Mouse (Mus musculus): ENCODE results near the gene Rasgef1b.
A peak's percentile ranks its signal among the peaks of the same experiment; 100 is the strongest.

Gene Rasgef1b

GRCm38 (mm10) chr5:99451416-99451815, 277.4 kb downstream of the Rasgef1b start:
- no peak for DNase-seq (ENCODE audit: low spot score in 2 of 2)

DNA sequence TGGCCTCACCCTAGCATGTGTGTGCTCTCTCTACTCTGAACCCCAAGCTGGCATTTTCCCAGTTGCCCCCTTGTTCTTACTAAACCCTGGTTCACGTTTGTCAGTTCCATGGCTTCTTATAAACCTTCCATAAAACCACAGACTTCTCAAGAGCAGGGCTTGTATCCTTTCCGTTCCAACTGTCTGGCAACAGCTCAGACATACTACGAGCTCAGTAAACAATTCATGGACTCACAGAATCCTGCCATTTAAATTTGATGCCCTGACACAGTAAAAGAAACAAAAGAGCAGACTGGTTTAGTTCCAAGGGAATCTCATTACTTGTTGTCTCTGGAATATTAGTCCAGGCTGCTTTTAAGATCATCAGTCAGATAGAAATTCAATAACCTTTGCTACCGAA, 277.9 kb downstream of the Rasgef1b start:
- DNase-seq (ENCODE audit: low spot score in 2 of 2), result no peak

- DNase-seq (ENCODE audit: low spot score in 2 of 2), result no peak
Observed at GRCm38 (mm10) chr5:99450463-99450862, 278.4 kb downstream of the Rasgef1b start.

GRCm38 (mm10) chr5:99447481-99447880, 281.4 kb downstream of the Rasgef1b start:
- DNase-seq (ENCODE audit: low spot score in 2 of 2), result no peak

- no peak for DNase-seq (ENCODE audit: low spot score in 2 of 2)
Observed at GRCm38 (mm10) chr5:99445242-99445641, 283.6 kb downstream of the Rasgef1b start.

GRCm38 (mm10) chr5:99444777-99445176, 284.1 kb downstream of the Rasgef1b start:
- no peak for DNase-seq (ENCODE audit: low spot score in 2 of 2)

DNA sequence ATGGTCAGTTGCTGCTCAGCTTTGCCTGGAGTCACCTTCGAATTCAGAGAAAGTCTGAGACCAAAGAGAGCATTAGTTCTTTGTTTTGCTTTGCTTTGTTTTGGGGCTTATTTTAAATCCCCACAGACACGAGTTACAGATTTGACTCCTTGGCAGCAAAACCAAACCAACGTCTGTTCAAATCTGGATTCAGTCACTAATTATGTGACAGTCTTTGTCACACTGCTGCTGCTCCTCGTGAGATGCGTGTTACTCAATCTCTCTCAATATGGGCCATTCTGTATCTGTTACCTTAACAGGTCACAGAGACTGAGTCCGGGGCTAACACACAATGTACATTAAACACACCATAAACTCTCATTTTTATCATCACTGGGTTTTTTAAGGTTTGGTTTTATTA, 288.8 kb downstream of the Rasgef1b start:
- no peak for DNase-seq (ENCODE audit: low spot score in 2 of 2)

DNA sequence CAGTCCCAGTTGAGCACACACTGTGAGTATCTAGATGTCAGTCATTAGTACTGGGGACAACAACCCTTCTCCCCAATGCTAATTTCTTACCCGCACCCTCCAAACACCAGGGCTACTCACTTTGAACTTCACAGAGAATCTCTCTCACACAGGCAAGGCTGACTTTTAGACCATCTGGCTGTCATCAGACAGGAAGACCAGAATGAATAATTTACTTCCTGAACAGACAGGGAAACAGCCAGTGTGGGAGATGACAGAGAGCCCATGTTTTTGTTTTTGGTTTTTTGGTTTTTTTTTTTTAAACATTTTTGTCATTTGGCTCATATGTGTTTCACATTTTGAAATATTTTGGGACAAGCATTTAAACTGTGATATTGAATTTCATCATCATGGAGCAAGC, 290.3 kb downstream of the Rasgef1b start:
- no peak for DNase-seq (ENCODE audit: low spot score in 2 of 2)

GRCm38 (mm10) chr5:99434226-99434625, 294.6 kb downstream of the Rasgef1b start:
- no peak for DNase-seq (ENCODE audit: low spot score in 2 of 2)

GRCm38 (mm10) chr5:99432471-99432870, 296.4 kb downstream of the Rasgef1b start:
- no peak for DNase-seq (ENCODE audit: low spot score in 2 of 2)

GRCm38 (mm10) chr5:99429273-99429672, 299.6 kb downstream of the Rasgef1b start:
- DNase-seq (ENCODE audit: low spot score in 2 of 2), result no peak

GRCm38 (mm10) chr5:99428648-99429047, 300.2 kb downstream of the Rasgef1b start:
- DNase-seq (ENCODE audit: low spot score in 2 of 2), result no peak

DNA sequence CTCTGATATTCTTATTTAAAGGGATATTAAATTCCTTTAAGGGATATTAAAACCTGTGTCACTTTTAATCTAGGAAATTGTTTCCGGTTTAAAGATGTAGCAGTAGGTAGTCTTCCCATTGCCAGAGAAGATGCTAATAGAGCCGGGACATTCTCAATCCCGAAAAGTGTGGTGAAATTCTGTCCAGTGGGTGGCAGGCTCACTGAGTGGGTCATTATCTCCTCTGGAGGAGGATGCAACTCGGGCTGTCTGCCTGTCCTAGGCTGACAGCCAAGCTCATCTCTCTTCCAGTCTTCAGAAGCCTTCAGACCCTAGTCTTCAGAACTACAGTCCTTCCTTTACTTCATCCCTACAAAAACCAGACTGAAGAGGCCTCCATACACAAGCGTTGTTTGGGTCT, 305.6 kb downstream of the Rasgef1b start:
- DNase-seq (ENCODE audit: low spot score in 2 of 2), result no peak

- DNase-seq (ENCODE audit: low spot score in 2 of 2), result no peak
Observed at GRCm38 (mm10) chr5:99422856-99423255, 306.0 kb downstream of the Rasgef1b start.

DNA sequence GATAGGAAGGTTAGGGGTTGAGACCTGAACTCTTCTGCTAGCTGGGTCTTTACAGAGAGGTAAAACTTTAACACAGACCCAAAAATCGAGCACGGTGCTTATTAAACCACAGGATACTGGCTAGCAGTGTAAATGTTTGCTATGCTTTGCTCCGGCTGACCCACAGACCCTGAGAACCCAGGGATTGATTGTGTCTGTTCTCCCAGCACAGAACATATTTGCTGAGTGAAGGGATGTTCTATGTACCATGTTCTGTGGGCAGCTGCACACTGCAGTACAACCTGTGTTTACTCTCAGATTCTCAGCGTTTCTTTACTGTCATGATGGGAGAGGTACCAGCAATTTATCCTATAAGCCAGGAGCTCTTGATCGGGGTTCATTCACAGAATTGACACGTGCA, 306.8 kb downstream of the Rasgef1b start:
- DNase-seq (ENCODE audit: low spot score in 2 of 2), result no peak

GRCm38 (mm10) chr5:99419872-99420271, 309.0 kb downstream of the Rasgef1b start:
- DNase-seq (ENCODE audit: low spot score in 2 of 2), result no peak

- no peak for DNase-seq (ENCODE audit: low spot score in 2 of 2)
Observed at GRCm38 (mm10) chr5:99416902-99417301, 312.0 kb downstream of the Rasgef1b start.

DNA sequence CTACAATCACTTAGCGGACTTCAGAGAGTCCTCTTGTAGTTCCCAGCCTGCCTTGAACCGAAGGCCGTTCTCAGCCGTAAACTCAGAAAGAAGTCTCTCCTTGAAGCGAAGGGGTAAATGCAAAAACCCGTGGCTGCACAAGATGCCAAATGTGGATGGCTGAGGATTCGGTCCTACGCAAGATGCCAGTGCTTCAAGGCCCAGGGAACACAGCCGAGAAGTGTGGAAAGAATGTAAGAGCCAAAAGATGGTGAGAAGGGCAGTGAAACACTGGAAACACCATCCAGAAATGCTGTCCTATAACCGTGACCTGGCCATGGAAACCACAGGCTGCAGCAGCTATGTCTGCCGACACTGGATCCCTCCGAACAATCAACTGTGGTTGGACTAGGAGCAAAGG, 313.2 kb downstream of the Rasgef1b start:
- no peak for DNase-seq (ENCODE audit: low spot score in 2 of 2)

- DNase-seq (ENCODE audit: low spot score in 2 of 2), result no peak
Observed at GRCm38 (mm10) chr5:99415049-99415448, 313.8 kb downstream of the Rasgef1b start.

DNA sequence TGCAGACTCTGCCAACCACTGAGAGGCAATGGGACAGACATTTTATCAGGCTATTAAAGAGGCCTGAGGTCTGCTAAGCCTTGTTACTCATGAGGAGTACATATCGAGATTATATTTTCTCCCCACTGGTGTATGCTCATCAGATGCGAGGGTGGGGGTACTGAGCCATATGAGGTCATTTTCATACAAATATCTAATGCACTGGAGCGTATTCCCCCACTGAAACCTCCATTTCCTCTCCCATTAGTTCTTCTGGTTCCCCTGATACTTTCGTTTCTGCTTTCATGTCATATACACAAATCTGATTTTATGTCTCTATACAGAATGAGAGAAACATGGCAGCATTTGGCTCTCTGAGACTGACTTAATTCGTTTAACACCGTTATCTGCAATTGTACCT, 314.6 kb downstream of the Rasgef1b start:
- no peak for DNase-seq (ENCODE audit: low spot score in 2 of 2)

- no peak for DNase-seq (ENCODE audit: low spot score in 2 of 2)
Observed at GRCm38 (mm10) chr5:99413851-99414250, 315.0 kb downstream of the Rasgef1b start.

DNA sequence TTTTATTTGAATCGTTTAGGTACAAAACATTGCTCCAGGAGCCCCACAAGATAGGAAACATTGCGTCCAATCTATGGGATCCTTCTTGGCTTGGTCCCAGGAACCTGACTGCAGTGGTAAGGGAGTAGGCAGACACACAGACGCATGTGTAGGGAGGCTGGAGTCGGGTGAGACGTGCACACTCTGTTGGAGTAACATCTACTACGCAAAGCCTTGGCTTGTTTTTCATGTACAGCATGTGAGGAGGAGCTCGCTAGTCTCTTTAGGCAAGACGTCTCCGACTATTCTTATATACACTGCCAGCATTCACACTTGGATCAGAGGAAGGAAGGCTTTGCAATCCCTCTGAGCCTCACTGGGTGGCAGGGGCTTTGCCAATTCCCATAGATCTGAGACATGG, 315.5 kb downstream of the Rasgef1b start:
- peak; percentile 24 to 64 for DNase-seq (ENCODE audit: low spot score in 2 of 2)

DNA sequence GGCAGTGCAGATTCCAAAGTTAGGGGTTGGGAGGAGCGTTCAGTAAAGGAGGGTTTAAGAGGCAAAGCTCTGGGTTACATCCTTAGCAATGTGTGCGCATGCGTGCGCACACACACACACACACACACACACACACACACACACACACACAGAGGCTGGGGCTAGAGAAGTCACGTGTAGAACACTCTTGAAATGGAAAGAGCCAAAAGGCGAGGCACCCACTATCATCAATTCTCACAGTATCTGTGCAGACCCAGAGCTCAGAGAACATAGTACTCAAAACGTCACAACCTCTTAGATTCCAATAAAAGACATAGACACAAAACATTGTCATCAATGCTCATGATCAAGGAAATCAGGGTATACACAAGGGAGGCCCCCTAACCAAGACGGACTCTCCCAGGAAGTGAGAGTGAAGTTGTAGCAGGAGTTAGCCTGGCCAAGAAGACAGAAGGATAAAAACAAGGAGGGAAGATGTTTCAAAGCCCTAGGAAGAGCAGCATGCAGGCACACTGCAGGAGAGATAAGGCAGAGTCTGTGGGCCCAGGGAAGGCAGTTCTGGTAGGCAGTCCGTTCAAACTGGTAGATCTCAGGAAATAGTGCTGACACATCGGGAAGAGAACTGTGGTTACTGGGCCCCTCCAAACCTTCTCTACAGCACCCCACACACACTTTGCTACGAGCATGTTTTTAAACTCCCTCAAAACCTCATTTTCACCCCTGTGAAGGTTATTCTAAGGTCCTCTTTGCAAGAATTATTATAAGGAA, 324.3 kb downstream of the Rasgef1b start:
- no peak for DNase-seq (ENCODE audit: low spot score in 2 of 2)

GRCm38 (mm10) chr5:99403325-99403724, 325.5 kb downstream of the Rasgef1b start:
- no peak for DNase-seq (ENCODE audit: low spot score in 2 of 2)

All from frontal cortex, postnatal 36 days (tissue).